Mouse (Mus musculus) midbrain, embryonic 12.5 days (tissue): ENCODE data around the gene Ano10. TPM values are rescaled to one million over a fixed set of nuclear protein-coding genes. Genes with fewer than 3 reads are reported as not detected.

Experiments used
- ATAC-seq: fragments of 200-750 bp; cut with Nextera tagmentation; 2 replicates; pipeline ENCODE4 v1.8.0; 2017; ENCODE audit warnings: low read depth, moderate TSS enrichment, moderate library complexity; ENCODE audit not compliant: low FRiP score
- H3K27ac ChIP-seq: fragments of 300-500 bp; sonication (generic); replicated peaks from 2 replicates; pipeline ENCODE4 v1.5.1; 2016; ENCODE audit warnings: mild to moderate bottlenecking
- H3K27me3 ChIP-seq: fragments of 300-500 bp; sonication (generic); 2 replicates; pipeline ENCODE4 v1.6.1; 2016; ENCODE audit warnings: mild to moderate bottlenecking
- H3K36me3 ChIP-seq: fragments of 300-500 bp; sonication (generic); 2 replicates; pipeline ENCODE4 v1.6.1; 2016
- H3K4me1 ChIP-seq: fragments of 300-500 bp; sonication (generic); 2 replicates; pipeline ENCODE4 v1.6.1; 2016
- H3K4me2 ChIP-seq: fragments of 300-500 bp; sonication (generic); replicated peaks from 2 replicates; pipeline ENCODE4 v1.6.1; 2016; ENCODE audit warnings: mild to moderate bottlenecking, moderate library complexity
- H3K4me3 ChIP-seq: fragments of 300-500 bp; sonication (generic); 2 replicates; pipeline ENCODE4 v1.5.1; 2016; ENCODE audit warnings: mild to moderate bottlenecking
- H3K9ac ChIP-seq: fragments of 300-500 bp; sonication (generic); replicated peaks from 2 replicates; pipeline ENCODE4 v1.6.1; 2016; ENCODE audit warnings: mild to moderate bottlenecking, moderate library complexity
- H3K9me3 ChIP-seq: fragments of 300-500 bp; sonication (generic); 2 replicates; pipeline ENCODE4 v1.6.1; 2016; ENCODE audit warnings: mild to moderate bottlenecking
- WGBS: fragments of 180-500 bp; shearing (Covaris S2); methylation state at CpG from one replicate; pipeline ENCODE4 v1.1.7; 2016; 5-methylcytosine and 5-hydroxymethylcytosine counted together
- polyA plus RNA-seq: library from polyadenylated mRNA; unstranded; fragments of >200 nt; fragmentation: Nextera tagmentation; extraction: Ambion mirVana; gene quantifications from 2 replicates; pipeline ENCODE4 v1.2.1, GENCODE M21; 2016

The Ano10 gene
- polyA plus RNA-seq, 1 experiment from 2014 or later, result 44.7 TPM

GRCm38 (mm10) chr9:122288416-122288815 lies 5.8 kb downstream of the Ano10 start:
- no peak overlapping the region for H3K9ac ChIP-seq
- 24% methylated on average over 3 of the region's 3 CpGs for WGBS
- H3K4me3 ChIP-seq, result no peak overlapping the region
- peaks cover 33% of the 10 kb centered on the region for H3K4me1 ChIP-seq
- no peak overlapping the region for H3K27ac ChIP-seq
- H3K4me2 ChIP-seq, result no peak overlapping the region
- ATAC-seq, result no peak
- no peaks in the 10 kb centered on the region for H3K36me3 ChIP-seq
- no peaks in the 10 kb centered on the region for H3K9me3 ChIP-seq
- no peaks in the 10 kb centered on the region for H3K27me3 ChIP-seq

- H3K27ac ChIP-seq, result no peak overlapping the region
- no peaks in the 10 kb centered on the region for H3K9me3 ChIP-seq
- no peak overlapping the region for H3K9ac ChIP-seq
- H3K4me1 ChIP-seq, result peaks cover 28% of the 10 kb centered on the region
- 93% methylated on average over 3 of the region's 3 CpGs for WGBS
- ATAC-seq, result no peak
- no peaks in the 10 kb centered on the region for H3K36me3 ChIP-seq
- no peak overlapping the region for H3K4me3 ChIP-seq
- no peaks in the 10 kb centered on the region for H3K27me3 ChIP-seq
- H3K4me2 ChIP-seq, result no peak overlapping the region
Measured at GRCm38 (mm10) chr9:122287526-122287925, 6.7 kb downstream of the Ano10 start.

GRCm38 (mm10) chr9:122285833-122286310 lies 8.4 kb downstream of the Ano10 start:
- Histone ChIP-seq H3K9ac (no peak overlapping the region), H3K27ac (peak overlapping the region; percentile 68), H3K4me2 (no peak overlapping the region), H3K4me1 (peaks cover 28% of the 10 kb centered on the region), H3K9me3 (no peaks in the 10 kb centered on the region), H3K36me3 (no peaks in the 10 kb centered on the region), H3K27me3 (no peaks in the 10 kb centered on the region), H3K4me3 (no peak overlapping the region)
- ATAC-seq, result no peak; the same call in none of the 2 replicates
- 24% methylated on average over 4 of the region's 4 CpGs for WGBS

GRCm38 (mm10) chr9:122285146-122285832 lies 8.9 kb downstream of the Ano10 start:
- ATAC-seq, result peak; percentile 81
- H3K4me3 ChIP-seq, result no peak overlapping the region
- H3K9ac ChIP-seq, result 0 out of 2 replicates have a peak overlapping the region, but pooled peaks have one; percentile 11
- no peaks in the 10 kb centered on the region for H3K9me3 ChIP-seq
- H3K27me3 ChIP-seq, result no peaks in the 10 kb centered on the region
- H3K4me1 ChIP-seq, result peaks cover 28% of the 10 kb centered on the region
- 16% methylated on average over 4 of the region's 11 CpGs for WGBS
- peak overlapping the region; percentile 68 for H3K27ac ChIP-seq
- no peaks in the 10 kb centered on the region for H3K36me3 ChIP-seq
- H3K4me2 ChIP-seq, result no peak overlapping the region

GRCm38 (mm10) chr9:122284696-122285095 lies 9.5 kb downstream of the Ano10 start:
- H3K36me3 ChIP-seq, result no peaks in the 10 kb centered on the region
- no peak overlapping the region for H3K4me2 ChIP-seq
- H3K9ac ChIP-seq, result 0 out of 2 replicates have a peak overlapping the region, but pooled peaks have one; percentile 11
- H3K27me3 ChIP-seq, result no peaks in the 10 kb centered on the region
- no peak overlapping the region for H3K4me3 ChIP-seq
- peaks cover 28% of the 10 kb centered on the region for H3K4me1 ChIP-seq
- H3K9me3 ChIP-seq, result no peaks in the 10 kb centered on the region
- no peak for ATAC-seq
- peak overlapping the region; percentile 49; the same call in 1 of the 2 replicates for H3K27ac ChIP-seq
- 34% methylated on average over 2 of the region's 2 CpGs for WGBS

GRCm38 (mm10) chr9:122281004-122281403 lies 13.2 kb downstream of the Ano10 start:
- Histone ChIP-seq H3K9ac (no peak overlapping the region), H3K9me3 (no peaks in the 10 kb centered on the region), H3K4me2 (no peak overlapping the region), H3K4me1 (peaks cover 20% of the 10 kb centered on the region), H3K27me3 (no peaks in the 10 kb centered on the region), H3K4me3 (no peak overlapping the region), H3K36me3 (peaks cover 5% of the 10 kb centered on the region), H3K27ac (no peak overlapping the region)
- WGBS, result 86% methylated on average over 4 of the region's 4 CpGs
- ATAC-seq, result no peak

GRCm38 (mm10) chr9:122276665-122277064 lies 17.6 kb downstream of the Ano10 start:
- Histone ChIP-seq H3K9me3 (no peaks in the 10 kb centered on the region), H3K27ac (no peak overlapping the region), H3K4me3 (no peak overlapping the region), H3K36me3 (peaks cover 23% of the 10 kb centered on the region), H3K4me2 (no peak overlapping the region), H3K9ac (no peak overlapping the region), H3K4me1 (no peaks in the 10 kb centered on the region), H3K27me3 (no peaks in the 10 kb centered on the region)
- ATAC-seq, result no peak
- 95% methylated on average over 2 of the region's 2 CpGs for WGBS

- no peak overlapping the region for H3K4me3 ChIP-seq
- H3K27ac ChIP-seq, result no peak overlapping the region
- no peaks in the 10 kb centered on the region for H3K9me3 ChIP-seq
- H3K9ac ChIP-seq, result no peak overlapping the region
- H3K27me3 ChIP-seq, result no peaks in the 10 kb centered on the region
- H3K4me2 ChIP-seq, result no peak overlapping the region
- no peak for ATAC-seq
- 95% methylated on average over 4 of the region's 4 CpGs for WGBS
- H3K4me1 ChIP-seq, result no peaks in the 10 kb centered on the region
- peaks cover 26% of the 10 kb centered on the region for H3K36me3 ChIP-seq
Measured at GRCm38 (mm10) chr9:122276134-122276533, 18.1 kb downstream of the Ano10 start.

- Histone ChIP-seq H3K9ac (no peak overlapping the region), H3K27me3 (no peaks in the 10 kb centered on the region), H3K27ac (no peak overlapping the region), H3K4me1 (no peaks in the 10 kb centered on the region), H3K4me2 (no peak overlapping the region), H3K36me3 (peaks cover 26% of the 10 kb centered on the region), H3K9me3 (no peaks in the 10 kb centered on the region), H3K4me3 (no peak overlapping the region)
- ATAC-seq, result no peak
- 68% methylated on average over 4 of the region's 4 CpGs for WGBS
Measured at GRCm38 (mm10) chr9:122274346-122274745, 19.9 kb downstream of the Ano10 start.

GRCm38 (mm10) chr9:122273879-122274278 lies 20.3 kb downstream of the Ano10 start:
- Histone ChIP-seq H3K4me2 (no peak overlapping the region), H3K4me1 (no peaks in the 10 kb centered on the region), H3K9me3 (no peaks in the 10 kb centered on the region), H3K36me3 (peaks cover 26% of the 10 kb centered on the region), H3K4me3 (no peak overlapping the region), H3K9ac (no peak overlapping the region), H3K27me3 (no peaks in the 10 kb centered on the region), H3K27ac (no peak overlapping the region)
- WGBS, result 92% methylated on average over 4 of the region's 4 CpGs
- no peak for ATAC-seq

- 78% methylated on average over 4 of the region's 4 CpGs for WGBS
- Histone ChIP-seq H3K4me1 (no peaks in the 10 kb centered on the region), H3K27me3 (no peaks in the 10 kb centered on the region), H3K4me2 (no peak overlapping the region), H3K27ac (no peak overlapping the region), H3K4me3 (no peak overlapping the region), H3K9me3 (no peaks in the 10 kb centered on the region), H3K9ac (no peak overlapping the region), H3K36me3 (peaks cover 21% of the 10 kb centered on the region)
- no peak for ATAC-seq
Measured at GRCm38 (mm10) chr9:122271866-122272265, 22.4 kb downstream of the Ano10 start.

- Histone ChIP-seq H3K27me3 (no peaks in the 10 kb centered on the region), H3K4me1 (no peaks in the 10 kb centered on the region), H3K4me2 (no peak overlapping the region), H3K36me3 (peaks cover 26% of the 10 kb centered on the region), H3K27ac (no peak overlapping the region), H3K9me3 (no peaks in the 10 kb centered on the region), H3K4me3 (no peak overlapping the region), H3K9ac (no peak overlapping the region)
- WGBS, result 94% methylated on average over 3 of the region's 3 CpGs
- no peak for ATAC-seq
Measured at GRCm38 (mm10) chr9:122271318-122271717, 22.9 kb downstream of the Ano10 start.
